Mouse (Mus musculus): Measurements from ENCODE around the gene Triobp. TPM values are rescaled to one million over a fixed set of nuclear protein-coding genes. Genes with fewer than 3 reads are reported as not detected.
"Not testable (repeated sequence)": the region's sequence is repeated elsewhere in the genome, so short reads cannot be mapped to it uniquely, and the experiment has no call there.

Gene Triobp
- polyA plus RNA-seq, 1 experiment from 2014 or later, result 44.9 TPM

- Histone ChIP-seq H3K36me3 (peaks cover 42% of the 10 kb centered on the region), H3K27ac (no peak overlapping the region), H3K4me2 (no peak overlapping the region), H3K27me3 (no peaks in the 10 kb centered on the region), H3K4me1 (no peaks in the 10 kb centered on the region), H3K9me3 (no peaks in the 10 kb centered on the region), H3K9ac (no peak overlapping the region), H3K4me3 (no peak overlapping the region)
- ATAC-seq (ENCODE audit: borderline replicate concordance, extremely low read depth, low FRiP score, low TSS enrichment), result no peak
- 84% methylated on average over 5 of the region's 5 CpGs for WGBS
These were observed 59.5 kb downstream of the Triobp start for GRCm38 (mm10) chr15:79007059-79007458.

GRCm38 (mm10) chr15:79007836-79008235, 60.3 kb downstream of the Triobp start:
- not testable (repeated sequence) for H3K4me2 ChIP-seq; H3K9ac ChIP-seq; H3K4me3 ChIP-seq; H3K4me1 ChIP-seq; H3K9me3 ChIP-seq; H3K27me3 ChIP-seq; H3K27ac ChIP-seq; ATAC-seq (ENCODE audit: borderline replicate concordance, extremely low read depth, low FRiP score, low TSS enrichment)
- H3K36me3 ChIP-seq, result peaks cover 36% of the 10 kb centered on the region
- WGBS, result 87% methylated on average over 6 of the region's 6 CpGs

- Histone ChIP-seq H3K9me3 (no peaks in the 10 kb centered on the region), H3K4me3 (no peak overlapping the region), H3K36me3 (peaks cover 17% of the 10 kb centered on the region), H3K4me2 (no peak overlapping the region), H3K27me3 (no peaks in the 10 kb centered on the region), H3K27ac (no peak overlapping the region), H3K9ac (no peak overlapping the region), H3K4me1 (no peaks in the 10 kb centered on the region)
- ATAC-seq (ENCODE audit: borderline replicate concordance, extremely low read depth, low FRiP score, low TSS enrichment), result no peak
- WGBS, result 61% methylated on average over 5 of the region's 5 CpGs
These were observed 62.2 kb downstream of the Triobp start for GRCm38 (mm10) chr15:79009734-79010133.

GRCm38 (mm10) chr15:79011550-79011949, 64.0 kb downstream of the Triobp start:
- 50% methylated on average over 10 of the region's 10 CpGs for WGBS
- H3K4me2 ChIP-seq, result no peak overlapping the region
- no peak overlapping the region for H3K27ac ChIP-seq
- H3K4me3 ChIP-seq, result no peak overlapping the region
- H3K9ac ChIP-seq, result no peak overlapping the region
- no peaks in the 10 kb centered on the region for H3K4me1 ChIP-seq
- peaks cover under 1% of the 10 kb centered on the region; the same call in 1 of the 2 replicates for H3K36me3 ChIP-seq
- no peaks in the 10 kb centered on the region for H3K27me3 ChIP-seq
- no peak for ATAC-seq (ENCODE audit: borderline replicate concordance, extremely low read depth, low FRiP score, low TSS enrichment)
- no peaks in the 10 kb centered on the region for H3K9me3 ChIP-seq

DNA sequence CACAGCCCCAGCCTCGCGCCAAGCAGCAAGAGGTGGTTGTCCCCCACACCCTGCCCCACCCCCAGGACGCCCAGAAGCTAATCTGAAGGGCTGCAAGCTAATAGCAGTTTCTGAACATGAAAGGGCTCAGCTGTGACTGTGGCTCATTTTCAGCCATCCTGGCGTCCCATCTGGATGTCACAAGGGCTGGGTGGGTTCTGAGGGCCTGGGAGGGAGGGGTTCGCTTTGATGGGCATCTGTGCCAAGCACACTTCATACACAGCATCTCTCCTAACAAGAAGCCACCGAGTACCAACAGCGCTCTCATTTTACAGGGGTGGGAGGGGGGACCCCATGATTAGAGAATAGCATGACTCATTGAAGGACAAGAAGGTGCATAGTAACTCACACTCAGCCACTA, 65.9 kb downstream of the Triobp start:
- no peaks in the 10 kb centered on the region for H3K36me3 ChIP-seq
- H3K9me3 ChIP-seq, result no peaks in the 10 kb centered on the region
- ATAC-seq (ENCODE audit: borderline replicate concordance, extremely low read depth, low FRiP score, low TSS enrichment), result no peak
- WGBS, result 58% methylated on average over 7 of the region's 7 CpGs
- H3K4me3 ChIP-seq, result no peak overlapping the region
- no peak overlapping the region for H3K4me2 ChIP-seq
- H3K27ac ChIP-seq, result no peak overlapping the region
- H3K27me3 ChIP-seq, result no peaks in the 10 kb centered on the region
- no peak overlapping the region for H3K9ac ChIP-seq
- no peaks in the 10 kb centered on the region for H3K4me1 ChIP-seq

GRCm38 (mm10) chr15:79018191-79018590, 70.7 kb downstream of the Triobp start:
- 0 out of 2 replicates have a peak, but pooled peaks cover 3% of the 10 kb centered on the region for H3K4me1 ChIP-seq
- no peak overlapping the region for H3K4me3 ChIP-seq
- H3K27ac ChIP-seq, result no peak overlapping the region
- no peak for ATAC-seq (ENCODE audit: borderline replicate concordance, extremely low read depth, low FRiP score, low TSS enrichment)
- no peaks in the 10 kb centered on the region for H3K9me3 ChIP-seq
- H3K27me3 ChIP-seq, result no peaks in the 10 kb centered on the region
- no peak overlapping the region for H3K9ac ChIP-seq
- no peak overlapping the region for H3K4me2 ChIP-seq
- H3K36me3 ChIP-seq, result no peaks in the 10 kb centered on the region
- 26% methylated on average over 4 of the region's 4 CpGs for WGBS

DNA sequence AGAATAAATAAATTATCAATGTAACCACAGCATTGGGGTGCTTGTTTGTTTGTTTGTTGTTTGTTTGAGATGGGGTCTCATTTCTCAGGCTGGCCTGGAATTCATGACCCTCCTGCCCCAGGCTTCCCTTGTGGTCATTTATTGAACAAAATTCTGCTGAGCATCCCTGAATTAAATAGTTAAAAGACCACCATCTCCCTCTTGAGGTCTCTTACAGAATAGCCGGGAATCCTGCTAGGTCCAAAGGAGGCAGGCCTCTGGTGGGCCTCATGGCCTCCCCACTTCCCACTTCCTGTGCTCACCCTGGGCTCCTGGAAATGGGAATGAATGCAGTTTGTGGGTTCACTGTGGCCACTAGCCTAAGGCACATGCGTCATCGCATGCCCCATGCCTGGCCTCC, 71.4 kb downstream of the Triobp start:
- Histone ChIP-seq H3K4me2 (no peak overlapping the region), H3K9ac (no peak overlapping the region), H3K27ac (no peak overlapping the region), H3K4me3 (no peak overlapping the region), H3K27me3 (no peaks in the 10 kb centered on the region), H3K36me3 (no peaks in the 10 kb centered on the region), H3K9me3 (no peaks in the 10 kb centered on the region), H3K4me1 (0 out of 2 replicates have a peak, but pooled peaks cover 3% of the 10 kb centered on the region)
- 61% methylated on average over 3 of the region's 3 CpGs for WGBS
- ATAC-seq (ENCODE audit: borderline replicate concordance, extremely low read depth, low FRiP score, low TSS enrichment), result no peak

GRCm38 (mm10) chr15:79022671-79023230, 75.2 kb downstream of the Triobp start:
- no peaks in the 10 kb centered on the region for H3K27me3 ChIP-seq
- H3K36me3 ChIP-seq, result no peaks in the 10 kb centered on the region
- no peak overlapping the region for H3K9ac ChIP-seq
- WGBS, result 43% methylated on average over 10 of the region's 10 CpGs
- H3K9me3 ChIP-seq, result no peaks in the 10 kb centered on the region
- H3K4me3 ChIP-seq, result no peak overlapping the region
- H3K27ac ChIP-seq, result no peak overlapping the region
- no peak overlapping the region for H3K4me2 ChIP-seq
- H3K4me1 ChIP-seq, result peaks cover 25% of the 10 kb centered on the region
- no peak for ATAC-seq (ENCODE audit: borderline replicate concordance, extremely low read depth, low FRiP score, low TSS enrichment)

DNA sequence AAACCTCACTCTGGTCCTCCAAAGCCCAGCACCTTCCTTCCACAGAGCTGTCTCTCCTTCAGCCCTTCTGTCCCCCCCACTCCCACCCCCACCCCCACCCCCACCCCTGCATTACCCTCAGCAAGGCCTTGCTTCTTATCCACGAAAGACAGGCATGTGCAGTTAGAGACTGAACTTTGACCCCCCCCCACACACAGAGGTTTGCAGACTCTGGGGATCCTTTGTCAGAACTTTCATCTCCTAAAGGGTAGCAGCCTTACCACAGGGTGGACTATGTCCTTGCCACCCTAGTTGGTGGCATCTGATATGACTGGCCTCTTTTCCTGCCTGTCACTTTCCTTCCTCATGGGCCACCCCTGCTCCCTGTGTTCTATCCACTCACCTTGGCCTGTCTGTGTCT, 75.8 kb downstream of the Triobp start:
- WGBS, result 27% methylated on average over 1 of the region's 1 CpGs
- Histone ChIP-seq H3K9ac (no peak overlapping the region), H3K4me2 (no peak overlapping the region), H3K27ac (no peak overlapping the region), H3K9me3 (no peaks in the 10 kb centered on the region), H3K4me1 (peaks cover 25% of the 10 kb centered on the region), H3K4me3 (no peak overlapping the region), H3K36me3 (no peaks in the 10 kb centered on the region), H3K27me3 (no peaks in the 10 kb centered on the region)
- ATAC-seq (ENCODE audit: borderline replicate concordance, extremely low read depth, low FRiP score, low TSS enrichment), result no peak

DNA sequence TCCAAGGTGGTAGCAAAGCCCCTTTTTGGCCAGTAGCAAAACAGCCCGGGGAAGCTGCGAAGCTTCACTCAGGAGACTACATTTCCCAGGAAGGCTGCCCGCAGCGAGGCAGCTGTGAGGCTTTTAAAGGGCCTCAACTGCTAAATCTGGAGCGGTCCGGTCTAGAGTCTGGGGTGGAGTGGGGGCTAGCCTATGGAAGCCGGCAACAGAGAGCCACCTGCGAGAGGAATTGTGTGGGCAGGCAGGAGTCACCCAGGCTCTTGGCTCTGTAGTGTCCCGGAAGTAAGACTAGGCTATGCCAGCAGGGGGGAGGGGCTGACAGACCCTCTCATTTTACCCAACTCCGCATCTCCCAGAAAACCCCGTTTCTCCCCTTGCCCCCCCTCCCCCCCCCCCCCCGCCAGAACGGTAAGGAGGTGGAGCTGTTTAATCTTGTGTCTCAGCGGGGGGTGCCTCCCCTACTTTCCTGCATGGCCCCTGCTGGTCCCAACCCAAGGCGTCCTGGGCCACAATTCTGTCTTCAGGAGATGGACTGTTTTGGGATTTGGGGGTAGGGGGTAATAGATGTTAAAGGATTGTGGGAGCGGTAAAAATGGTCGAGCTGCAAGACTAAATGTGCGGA, 78.3 kb downstream of the Triobp start:
- Histone ChIP-seq H3K27ac (no peak overlapping the region), H3K9me3 (no peaks in the 10 kb centered on the region), H3K27me3 (no peaks in the 10 kb centered on the region), H3K36me3 (no peaks in the 10 kb centered on the region), H3K4me2 (peak overlapping the region; percentile 26), H3K9ac (0 out of 2 replicates have a peak overlapping the region, but pooled peaks have one; percentile 0), H3K4me3 (no peak overlapping the region), H3K4me1 (peaks cover 26% of the 10 kb centered on the region)
- WGBS, result 16% methylated on average over 16 of the region's 18 CpGs
- no peak for ATAC-seq (ENCODE audit: borderline replicate concordance, extremely low read depth, low FRiP score, low TSS enrichment)

GRCm38 (mm10) chr15:79026511-79027290, 79.2 kb downstream of the Triobp start:
- Histone ChIP-seq H3K36me3 (no peaks in the 10 kb centered on the region), H3K9ac (no peak overlapping the region), H3K4me1 (peaks cover 34% of the 10 kb centered on the region), H3K4me2 (peak overlapping the region; percentile 98), H3K27me3 (no peaks in the 10 kb centered on the region), H3K9me3 (no peaks in the 10 kb centered on the region), H3K27ac (no peak overlapping the region), H3K4me3 (peak overlapping the region; percentile 83)
- ATAC-seq (ENCODE audit: borderline replicate concordance, extremely low read depth, low FRiP score, low TSS enrichment), result no peak
- WGBS, result 45% methylated on average over 14 of the region's 14 CpGs

All from lung, embryonic 15.5 days (tissue).